Mouse (Mus musculus) cortical plate, adult 2 months (tissue): ENCODE data around the gene Cry2.

Experiments
- CTCF ChIP-seq: fragments of 200-500 bp; IDR thresholded peaks from 2 replicates; pipeline ENCODE4 v1.5.1; 2011; ENCODE audit warnings: mild to moderate bottlenecking, control low read depth, low read length; ENCODE audit not compliant: insufficient read depth; ENCODE audit errors: extremely low read depth
- POLR2A ChIP-seq: fragments of 200-500 bp; IDR thresholded peaks from 2 replicates; pipeline ENCODE4 v1.6.1; 2011; ENCODE audit warnings: mild to moderate bottlenecking, low read length, control low read depth; ENCODE audit not compliant: insufficient read depth; ENCODE audit errors: extremely low read depth

DNA sequence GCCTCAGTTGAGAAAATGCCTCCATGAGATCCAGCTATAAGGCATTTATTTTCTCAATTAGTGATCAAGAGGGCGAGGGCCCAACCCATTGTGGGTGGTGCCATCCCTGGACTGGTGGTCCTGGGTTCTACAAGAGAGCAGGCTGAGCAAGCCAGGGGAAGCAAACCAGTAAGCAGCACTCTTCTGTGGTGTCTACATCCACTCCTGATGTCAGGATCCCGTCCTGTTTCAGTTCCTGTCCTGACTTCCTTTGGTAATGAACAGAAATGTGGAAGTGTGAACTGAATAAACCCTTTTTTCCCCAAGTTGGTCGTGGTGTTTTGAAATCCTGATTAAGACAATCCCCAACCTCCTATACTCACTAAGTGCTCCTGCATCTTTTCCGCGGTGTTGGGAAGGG, 49.7 kb upstream of the Cry2 start:
- TF ChIP-seq POLR2A: no peak
- TF ChIP-seq CTCF: no peak
